ENCODE assay signal across 8 mouse cellular contexts in the genomic region with DNA sequence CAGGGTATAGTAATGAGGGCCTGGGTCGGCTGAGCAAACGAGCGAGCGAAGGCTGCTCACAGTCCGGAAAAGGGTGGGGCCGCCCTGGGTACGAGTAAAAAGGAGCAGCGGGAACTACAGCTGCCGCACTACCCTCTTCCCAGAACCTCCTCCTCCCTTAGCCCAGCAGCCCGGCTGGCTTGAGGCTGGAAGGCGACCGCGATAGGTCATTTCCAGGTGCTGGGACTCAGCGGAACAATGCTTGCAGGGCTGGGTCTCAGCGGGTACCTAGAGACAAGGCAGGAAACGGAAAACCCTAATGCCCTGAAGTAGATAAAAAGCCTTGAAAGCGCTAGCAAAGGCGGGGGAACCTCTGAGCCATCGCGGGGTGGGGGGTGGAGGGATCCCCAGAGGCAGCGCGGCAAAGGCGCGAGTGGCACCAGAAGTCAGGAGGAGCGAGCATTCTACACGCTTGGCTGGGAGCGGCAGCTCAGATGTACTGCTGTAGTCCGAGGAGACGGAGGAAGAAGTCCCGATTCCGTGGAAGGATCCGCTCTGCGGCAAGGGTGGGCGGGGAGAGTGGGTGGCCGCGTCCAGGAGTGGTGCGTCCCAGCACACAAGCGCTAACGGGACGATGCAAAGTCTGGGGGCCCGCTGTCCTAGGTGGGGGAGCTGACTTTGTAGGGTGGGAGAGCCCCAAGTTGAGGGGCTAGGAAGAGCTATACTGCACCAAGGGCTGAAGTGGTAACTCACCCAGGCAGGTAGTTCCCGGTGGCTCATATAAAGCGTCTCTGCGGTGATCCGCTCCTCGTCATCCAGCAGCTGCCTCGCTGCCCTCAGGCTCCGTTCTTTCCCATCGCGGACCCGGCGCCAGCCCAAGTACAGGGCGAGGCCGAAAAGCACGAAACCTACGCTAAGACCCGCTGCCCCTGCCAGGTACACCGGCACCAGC. TPM values are rescaled to one million over a fixed set of nuclear protein-coding genes. Genes with fewer than 3 reads are reported as not detected.
A peak's percentile ranks its signal among the peaks of the same experiment; 100 is the strongest.
DNase-seq lines count a peak whose midpoint lies in the region; ATAC-seq and TF ChIP-seq lines count a peak whose summit lies in the region.

No protein-coding gene starts in this region.

- peak overlapping the region; percentile 99 for H3K4me2 ChIP-seq in lung, embryonic 15.5 days

- H3K9me3 ChIP-seq in lung, embryonic 15.5 days, result no peaks in the 10 kb centered on the region

- no peak for TF ChIP-seq POLR2A in olfactory bulb, adult 2 months (IDR thresholded peaks at IDR 0.05; ENCODE audit: insufficient read depth, low read depth, low read length)

- peak; percentile 72 to 74 for DNase-seq in B cell, adult 2 months
- DNase-seq in ZHBTc4 (ENCODE audit: low read depth, low spot score), result peak; percentile 88
- peak; percentile 74 for DNase-seq in embryo, embryonic 10.5 days (ENCODE audit: low spot score)
- peak; percentile 57 for DNase-seq in heart, adult 8-10 months (ENCODE audit: low spot score)
- DNase-seq in kidney, adult 9 months, result peak; percentile 35
- peak; percentile 79 for DNase-seq in thymus, postnatal 14 days

- H3K9ac ChIP-seq in lung, embryonic 15.5 days, result peak overlapping the region; percentile 76

- no peak for TF ChIP-seq CTCF in olfactory bulb, adult 2 months (IDR thresholded peaks at IDR 0.05; ENCODE audit: insufficient read depth, low read depth, low read length)

- peak; percentile 36 for ATAC-seq in lung, embryonic 15.5 days (ENCODE audit: borderline replicate concordance, extremely low read depth, low FRiP score, low TSS enrichment)

- peak overlapping the region; percentile 80 for H3K4me3 ChIP-seq in lung, embryonic 15.5 days
- peak overlapping the region; percentile 80 for H3K4me3 ChIP-seq in olfactory bulb, adult 2 months (ENCODE audit: insufficient read depth, low read depth, low read length)

- H3K4me1 ChIP-seq in lung, embryonic 15.5 days, result peaks cover 15% of the 10 kb centered on the region
- H3K4me1 ChIP-seq in olfactory bulb, adult 2 months (ENCODE audit: control insufficient read depth, insufficient read depth, low read length), result peaks cover 8% of the 10 kb centered on the region

- H3K36me3 ChIP-seq in lung, embryonic 15.5 days, result no peaks in the 10 kb centered on the region

- under 1% methylated on average over 58 of the region's 58 CpGs for WGBS in lung, embryonic 15.5 days
- 2% methylated on average over 58 of the region's 58 CpGs for WGBS in olfactory bulb, adult 2 months

- 0 out of 2 replicates have a peak, but pooled peaks cover 3% of the 10 kb centered on the region for H3K27me3 ChIP-seq in lung, embryonic 15.5 days

- peak overlapping the region; percentile 78 for H3K27ac ChIP-seq in lung, embryonic 15.5 days
- 0 out of 2 replicates have a peak overlapping the region, but pooled peaks have one; percentile 9 for H3K27ac ChIP-seq in olfactory bulb, adult 2 months (ENCODE audit: insufficient read depth, low read depth, low read length)

RNA-seq across cellular contexts. Expression of a gene that starts 0.7 kb away (rescaled TPM):
- total RNA-seq in heart, adult 8-10 months (2022), result 10 to 100 TPM; 16.5 to 17.5 (median 17.1) TPM
- 28.8 and 31.5 TPM in 2 replicates for polyA plus RNA-seq in lung, embryonic 15.5 days (2015; fragmentation: Nextera tagmentation; extraction: Ambion mirVana)
- polyA plus RNA-seq in olfactory bulb, adult 2 months (2012; ENCODE audit: insufficient read depth, insufficient read length, low replicate concordance, missing spikeins), result not detected in 2 replicates

RNA-seq across cellular contexts. Expression of a gene that starts 22.6 kb away (rescaled TPM):
- total RNA-seq in heart, adult 8-10 months (2022), result 1 to 10 TPM; 5.7 to 9.9 (median 6.8) TPM
- polyA plus RNA-seq in lung, embryonic 15.5 days (2015; fragmentation: Nextera tagmentation; extraction: Ambion mirVana), result 14.6 and 14.9 TPM in 2 replicates
- not detected in 2 replicates for polyA plus RNA-seq in olfactory bulb, adult 2 months (2012; ENCODE audit: insufficient read depth, insufficient read length, low replicate concordance, missing spikeins)

RNA-seq across cellular contexts. Expression of a gene that starts 24.1 kb away (rescaled TPM):
- 1,000 to 10,000 TPM; 1,313 to 1,574 (median 1,476) TPM for total RNA-seq in heart, adult 8-10 months (2022)
- 3,783 and 4,172 TPM in 2 replicates for polyA plus RNA-seq in lung, embryonic 15.5 days (2015; fragmentation: Nextera tagmentation; extraction: Ambion mirVana)
- not detected in 2 replicates for polyA plus RNA-seq in olfactory bulb, adult 2 months (2012; ENCODE audit: insufficient read depth, insufficient read length, low replicate concordance, missing spikeins)

RNA-seq across cellular contexts. Expression of a gene that starts 26.5 kb away (rescaled TPM):
- total RNA-seq in heart, adult 8-10 months (2022), result 1 to 10 TPM; 3.2 to 4.1 (median 3.4) TPM
- 2.9 and 4.3 TPM in 2 replicates for polyA plus RNA-seq in lung, embryonic 15.5 days (2015; fragmentation: Nextera tagmentation; extraction: Ambion mirVana)
- not detected in 2 replicates for polyA plus RNA-seq in olfactory bulb, adult 2 months (2012; ENCODE audit: insufficient read depth, insufficient read length, low replicate concordance, missing spikeins)

RNA-seq across cellular contexts. Expression of a gene that starts 31.1 kb away (rescaled TPM):
- 100 to 1,000 TPM; 202 to 251 (median 236) TPM for total RNA-seq in heart, adult 8-10 months (2022)
- 1,477 and 1,532 TPM in 2 replicates for polyA plus RNA-seq in lung, embryonic 15.5 days (2015; fragmentation: Nextera tagmentation; extraction: Ambion mirVana)
- polyA plus RNA-seq in olfactory bulb, adult 2 months (2012; ENCODE audit: insufficient read depth, insufficient read length, low replicate concordance, missing spikeins), result not detected in 2 replicates

Comparison
In these comparisons a context has a peak if more than half of its experiments do, and no peak if none do; other contexts are left out.
1. Peak in every context shown above with its lines: DNase-seq, ATAC-seq, H3K4me3 ChIP-seq and H3K27ac ChIP-seq.
2. DNase-seq: peak in every context shown above with its lines; median percentile 88 in ZHBTc4; 79 in thymus, postnatal 14 days; 74 in embryo, embryonic 10.5 days; 73 in B cell, adult 2 months; 57 in heart, adult 8-10 months; 35 in kidney, adult 9 months.
3. RNA of a gene that starts 0.7 kb away (polyA plus RNA-seq): 28.8 to 31.5 TPM in lung, embryonic 15.5 days; not detected in olfactory bulb, adult 2 months; every median in the first group is over 10 times any median in the second.